Mouse (Mus musculus) brain, adult 2 months (tissue): ENCODE results near the gene Pxt1.

Source experiments
- DNase-seq: peaks from one replicate; pipeline ENCODE4 v3.0.0; 2011; ENCODE audit warnings: low read depth, low spot score

The Pxt1 gene

DNA sequence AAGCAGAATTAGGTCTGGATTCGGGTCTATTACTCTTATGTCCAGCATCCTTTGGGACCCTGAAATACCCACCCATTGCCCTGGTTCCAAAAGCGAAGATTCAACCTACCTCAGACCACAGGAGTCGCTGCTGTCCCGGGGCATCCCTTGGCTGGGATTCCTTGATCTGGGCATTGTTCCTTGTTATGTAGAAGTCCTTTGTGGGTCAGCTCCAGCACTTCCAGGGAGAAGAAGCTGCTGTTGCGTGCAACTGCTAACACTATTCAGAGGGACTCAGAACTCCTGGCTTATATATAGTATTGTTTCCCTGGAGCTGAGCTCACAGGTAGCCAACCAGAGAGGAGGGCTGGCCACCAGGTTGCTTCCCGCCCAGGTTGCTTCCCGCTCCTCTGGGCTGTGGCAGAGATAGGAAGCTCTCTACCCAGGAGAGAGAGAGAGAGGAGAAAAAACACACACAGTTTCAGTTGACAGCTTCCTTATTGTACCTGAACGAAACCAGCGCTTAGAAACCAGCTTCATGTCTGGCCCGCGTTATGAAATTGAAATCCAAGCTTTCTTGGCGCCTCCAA, 28.5 kb downstream of the Pxt1 start, which contains the start of gene 4930539E08Rik:
TSS of gene 4930539E08Rik (minus strand) at position 265 of the 569 bp plus-strand sequence.
- no peak for DNase-seq

DNA sequence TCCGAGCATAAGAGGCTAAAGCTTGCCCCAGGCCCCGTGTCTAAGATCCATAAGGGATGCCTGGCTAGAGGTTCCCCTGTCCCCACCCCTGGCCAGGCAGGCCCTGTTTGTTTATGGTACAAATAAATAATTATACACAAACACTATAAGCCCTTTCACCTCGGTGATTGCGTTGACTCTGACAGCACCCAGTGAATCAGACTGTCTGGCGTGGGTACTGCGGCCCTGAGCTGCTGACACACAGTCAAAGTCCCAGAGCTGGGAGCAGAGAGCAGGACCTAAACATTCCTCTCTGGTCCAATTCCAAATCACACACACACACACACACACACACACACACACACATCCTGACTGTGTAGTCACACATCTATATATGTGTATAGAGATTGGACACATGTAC, 29.7 kb downstream of the Pxt1 start:
- no peak for DNase-seq

DNA sequence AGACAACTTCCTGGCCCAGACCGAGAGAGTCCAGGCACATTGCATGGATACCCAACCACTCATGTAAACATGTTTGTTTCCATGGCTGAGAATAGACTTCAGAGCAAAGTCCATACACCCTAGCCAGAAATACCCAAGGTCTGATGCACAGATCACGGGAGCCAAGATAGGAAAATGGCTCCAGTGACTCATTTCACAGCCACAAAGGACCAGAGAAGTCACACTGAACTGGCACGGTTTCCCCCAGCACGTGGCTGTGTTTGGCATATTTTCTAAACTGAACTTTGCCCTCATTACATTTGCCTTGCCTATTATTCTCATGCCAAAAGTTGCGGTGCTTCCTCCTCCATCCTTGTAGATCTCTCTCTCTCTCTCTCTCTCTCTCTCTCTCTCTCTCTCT, 30.4 kb downstream of the Pxt1 start:
- no peak for DNase-seq

DNA sequence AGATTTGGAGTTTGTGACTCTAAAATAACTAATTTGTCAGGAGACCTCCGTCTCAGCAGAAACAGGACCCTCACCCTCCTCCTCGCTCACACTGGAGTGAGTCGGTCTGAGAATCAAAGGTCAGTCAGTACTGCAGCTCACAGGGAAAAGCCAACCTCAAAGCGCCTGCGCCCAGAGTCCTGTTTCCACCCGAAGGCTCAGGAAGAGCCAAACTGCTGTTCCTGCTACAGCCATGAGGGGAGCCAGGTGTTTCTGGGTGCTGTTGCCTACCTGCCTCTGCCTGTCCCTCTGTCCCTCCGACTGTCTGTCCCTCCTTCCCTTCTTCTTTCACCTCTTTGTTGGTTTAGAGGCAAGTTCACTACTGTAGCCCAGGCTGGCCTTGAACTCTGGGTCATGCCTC, 33.5 kb downstream of the Pxt1 start:
- no peak for DNase-seq

DNA sequence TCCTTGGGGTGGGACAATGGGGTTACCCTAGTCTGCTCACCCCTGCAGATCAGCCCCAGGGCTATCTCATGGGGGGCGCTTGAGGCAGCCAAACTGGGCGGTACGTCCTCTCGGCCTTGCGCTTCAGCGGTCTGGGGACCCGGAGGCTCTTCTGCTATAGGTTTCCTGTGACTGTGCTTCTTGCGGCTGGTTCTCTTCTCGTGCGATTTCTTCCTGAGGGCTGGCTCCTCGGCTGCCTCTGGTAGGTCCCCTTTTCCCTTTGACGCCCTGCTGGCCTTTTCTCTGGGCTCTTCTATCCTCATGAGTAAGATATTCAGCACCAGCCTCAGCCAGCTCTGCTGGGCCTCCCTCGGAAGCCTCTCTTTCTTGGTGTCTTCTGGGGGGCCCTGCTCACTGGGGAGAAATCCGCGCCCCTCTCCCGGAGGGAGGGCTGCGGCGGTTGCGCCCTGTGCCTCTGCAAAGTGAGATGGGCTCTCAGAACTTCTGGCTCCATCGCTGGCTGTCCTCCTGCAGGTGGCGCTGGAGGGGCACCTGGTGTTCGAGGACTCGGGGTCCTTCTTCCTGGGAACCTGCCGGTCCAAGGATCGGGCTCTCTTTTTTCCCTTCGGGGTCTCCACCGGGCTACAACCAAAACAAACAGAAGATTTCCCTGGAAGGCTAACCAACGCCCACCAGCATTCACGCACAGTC, 34.2 kb downstream of the Pxt1 start:
- peak; percentile 31 for DNase-seq

DNA sequence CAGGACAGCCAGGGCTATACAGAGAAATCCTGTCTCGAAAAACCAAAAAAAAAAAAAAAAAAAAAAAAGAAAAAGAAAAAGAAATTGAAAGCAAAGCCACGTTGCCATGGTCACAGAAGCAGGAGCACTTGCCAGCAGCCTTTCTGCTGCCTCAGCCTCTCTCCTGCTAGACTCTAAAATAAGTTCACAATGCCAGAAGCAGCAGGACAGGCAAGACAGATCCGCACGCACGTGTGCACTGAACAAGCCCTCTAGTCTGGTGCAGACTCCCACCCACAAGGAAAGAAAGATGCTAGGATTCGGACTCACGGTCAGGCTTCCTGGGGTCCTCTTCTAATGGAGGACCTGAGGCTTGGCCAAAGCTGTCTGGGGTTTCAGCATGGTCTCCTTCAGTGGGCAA, 35.7 kb downstream of the Pxt1 start:
- peak; percentile 90 for DNase-seq

DNA sequence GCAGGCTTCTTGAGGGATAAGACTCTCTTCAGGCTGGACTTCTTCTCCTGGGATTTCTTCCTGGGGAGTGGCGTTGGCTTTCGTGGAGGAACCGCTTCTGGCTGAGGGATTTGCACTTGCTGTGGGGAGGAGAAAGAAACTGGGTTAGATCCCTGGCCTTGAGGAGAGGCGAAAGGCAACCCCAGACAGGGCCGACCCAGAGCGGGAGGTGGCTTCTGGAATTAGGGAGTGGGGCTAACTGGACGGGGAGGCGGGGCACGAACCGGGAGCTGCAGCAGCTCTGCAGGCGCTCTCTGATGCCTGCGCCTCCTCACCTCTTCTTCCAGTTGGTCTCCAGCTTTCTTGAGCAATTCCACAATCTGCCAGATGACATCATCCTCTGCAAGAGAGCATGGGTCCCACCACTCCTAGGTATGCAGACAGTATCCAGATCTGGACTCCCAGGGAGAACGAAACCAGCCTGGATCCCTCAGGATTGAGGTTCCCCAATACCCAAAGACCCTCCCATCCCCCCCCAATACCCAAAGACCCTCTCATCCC, 38.2 kb downstream of the Pxt1 start:
- peak; percentile 74 for DNase-seq

DNA sequence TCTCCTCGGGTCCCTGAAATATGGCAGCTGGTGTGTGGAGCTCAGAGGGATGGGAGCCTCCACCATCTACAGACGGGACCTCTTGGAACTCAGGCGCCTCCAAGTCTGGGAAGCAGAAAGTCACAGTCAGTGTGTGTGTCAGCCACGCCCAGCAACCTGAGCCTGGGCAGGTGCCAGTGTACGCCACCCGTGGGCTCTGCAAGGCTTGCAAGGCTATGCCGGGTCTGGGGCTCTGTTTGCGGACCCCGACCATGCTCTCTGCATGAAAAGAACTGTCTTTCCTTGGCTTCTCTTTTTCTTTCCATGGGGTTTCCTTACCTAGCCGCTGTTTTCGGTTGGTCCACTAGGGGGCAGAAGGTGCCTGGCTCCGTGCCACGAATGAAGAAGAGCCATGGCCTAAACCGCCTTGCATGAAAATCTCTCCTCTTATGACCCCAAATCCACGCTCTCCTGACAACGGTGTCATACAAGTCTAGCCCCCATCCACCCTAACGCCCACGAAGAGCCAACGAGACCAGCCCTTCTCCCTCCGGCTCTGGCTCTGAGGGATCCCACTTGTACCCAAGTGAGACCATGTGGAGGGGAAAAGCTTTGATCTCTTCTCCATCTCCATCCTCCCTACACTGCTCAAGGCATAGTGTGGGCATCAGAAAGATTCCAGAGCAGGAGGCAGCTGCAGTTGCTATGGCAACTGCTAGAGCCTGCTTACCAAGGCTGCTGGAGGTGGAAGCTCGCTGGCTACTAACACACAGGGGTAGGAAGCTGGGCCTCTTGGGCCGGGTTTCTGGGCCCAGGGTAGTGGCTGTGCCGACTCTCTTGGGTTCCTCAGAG, 38.9 kb downstream of the Pxt1 start:
- DNase-seq: peak; percentile 91

DNA sequence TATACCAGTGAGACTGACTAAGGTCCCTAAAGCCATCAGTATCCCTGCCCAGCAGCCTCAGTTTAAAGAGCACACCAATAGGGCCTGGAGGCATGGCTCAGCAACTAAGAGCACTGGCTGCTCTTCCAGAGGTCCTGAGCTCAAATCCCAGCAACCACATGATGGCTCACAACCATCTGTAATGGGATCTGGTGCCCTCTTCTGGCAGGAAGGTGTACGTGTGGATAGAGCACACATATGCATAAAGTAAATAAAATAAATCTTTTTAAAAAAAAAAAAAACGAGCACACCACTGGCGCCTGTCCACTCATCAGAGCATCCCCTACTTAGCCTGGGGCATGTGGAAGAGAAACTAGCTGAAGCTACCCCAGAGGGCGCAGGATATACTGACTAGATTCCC, 42.1 kb downstream of the Pxt1 start:
- no peak for DNase-seq

DNA sequence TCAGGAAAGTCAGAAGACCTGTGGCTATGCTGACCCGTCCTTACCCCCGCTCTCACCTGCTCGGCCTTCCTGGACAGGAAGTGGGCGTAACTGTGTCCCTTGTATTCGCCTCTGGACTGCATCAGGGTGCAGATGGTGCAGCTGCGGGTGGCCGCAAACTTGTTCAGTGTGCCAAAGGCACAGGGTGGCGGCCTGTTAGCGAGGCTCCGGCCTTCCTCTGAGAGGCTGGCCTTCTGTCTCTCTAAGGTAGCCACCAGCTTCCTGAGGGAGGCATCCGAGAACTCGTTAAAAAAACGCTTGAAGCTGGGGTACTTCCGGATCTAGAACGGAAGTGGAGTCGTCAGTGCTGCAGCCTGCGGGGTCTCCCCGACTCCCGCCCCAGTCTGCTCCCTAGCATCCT, 44.2 kb downstream of the Pxt1 start:
- peak; percentile 71 for DNase-seq

DNA sequence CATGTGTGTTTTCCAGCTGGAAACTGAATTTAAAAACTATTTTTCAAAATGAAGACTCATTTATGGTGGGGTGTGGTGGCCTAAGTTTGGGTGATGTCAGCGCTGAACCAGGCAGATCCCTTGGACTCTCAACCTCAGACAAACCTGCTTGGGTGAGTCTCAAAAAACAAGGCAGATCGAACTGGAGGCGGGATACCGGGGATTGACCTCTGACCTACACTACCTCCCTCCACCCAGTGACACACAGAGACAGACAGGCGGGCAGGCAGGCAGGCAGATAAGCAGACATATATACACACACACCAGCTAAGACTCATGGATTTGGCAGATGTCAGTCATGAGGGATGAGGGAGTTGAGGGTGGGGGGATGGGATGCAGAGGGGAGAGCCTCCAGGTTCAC, 45.4 kb downstream of the Pxt1 start:
- no peak for DNase-seq

DNA sequence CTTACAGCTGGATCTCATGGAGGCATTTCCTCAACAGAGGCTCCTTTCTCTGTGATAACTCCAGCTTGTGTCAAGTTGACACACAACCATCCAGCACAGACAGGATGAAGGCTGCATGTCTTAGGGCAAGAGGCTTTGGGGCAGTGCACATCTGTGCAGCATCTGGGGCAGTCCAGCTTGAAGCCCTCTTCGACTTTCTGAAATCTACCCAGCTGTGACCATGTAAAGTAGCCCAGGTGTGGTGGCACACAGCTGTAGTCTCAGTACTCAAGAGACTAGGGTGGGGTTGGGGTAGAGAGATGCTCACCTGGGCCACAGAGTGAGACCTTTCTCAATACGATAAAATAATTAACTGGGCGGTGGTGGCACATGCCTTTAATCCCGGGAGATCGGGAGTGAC, 45.8 kb downstream of the Pxt1 start:
- no peak for DNase-seq

DNA sequence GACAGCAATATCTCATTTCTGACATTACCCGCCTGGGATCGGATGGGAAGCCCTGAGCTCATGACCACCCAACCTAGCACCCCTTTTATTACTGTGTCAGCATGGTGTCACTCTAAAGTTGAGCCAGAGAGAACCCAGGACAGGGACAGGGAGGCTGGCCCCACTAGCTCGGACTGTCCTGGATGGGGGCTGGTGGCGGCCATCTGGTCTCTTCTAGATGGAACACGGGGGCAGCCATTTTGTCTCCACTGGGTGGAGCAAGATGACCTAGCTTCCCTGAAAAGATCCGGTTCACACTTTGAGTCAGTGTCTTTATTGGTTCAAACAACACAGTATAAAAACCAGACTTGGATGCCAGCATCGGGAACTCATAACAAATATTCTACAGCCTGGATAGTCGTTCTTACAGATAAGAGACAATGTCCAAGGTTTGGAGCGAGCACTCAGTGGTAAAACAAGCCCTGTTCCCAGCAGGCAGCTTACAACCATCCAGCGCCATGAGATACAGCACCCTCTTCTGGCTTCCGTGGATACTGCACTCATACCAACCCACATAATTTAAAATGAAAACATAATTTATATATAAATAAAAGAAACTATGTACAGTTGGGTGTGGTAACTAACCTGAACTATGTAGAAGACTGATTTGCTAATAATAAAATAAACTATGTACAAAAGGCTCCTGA, 47.4 kb downstream of the Pxt1 start:
- DNase-seq: no peak

DNA sequence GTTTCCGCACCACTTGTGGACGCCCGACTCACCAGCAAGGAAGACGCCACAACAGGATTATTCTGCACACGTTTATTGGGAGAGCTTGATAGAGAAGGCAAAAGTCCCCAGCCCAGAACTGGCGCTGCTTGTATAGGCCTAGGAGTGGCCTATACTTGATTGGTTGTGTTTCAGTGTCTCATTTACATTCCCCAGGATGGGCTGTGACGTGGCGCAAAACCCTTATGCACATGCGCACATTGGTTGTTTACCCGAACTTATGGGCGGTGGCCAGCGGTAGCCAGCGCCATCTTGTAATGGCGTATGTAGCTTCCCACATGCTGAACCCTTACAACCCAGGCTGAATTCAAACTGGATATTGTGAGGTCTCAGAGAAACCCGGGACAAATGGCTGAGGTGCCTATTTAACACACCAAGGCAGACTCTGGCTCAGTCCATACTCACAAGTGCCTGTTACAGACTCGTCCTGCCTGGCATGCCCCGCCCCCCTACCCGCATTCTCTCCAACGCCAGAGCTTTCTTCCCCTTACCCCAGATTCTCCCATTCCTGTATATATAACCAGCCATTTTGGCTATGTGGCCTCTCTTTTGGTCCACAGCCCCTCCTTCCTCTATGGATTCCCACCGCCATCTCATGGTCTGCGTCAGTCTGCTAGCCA, 48.3 kb downstream of the Pxt1 start:
- DNase-seq: no peak

DNA sequence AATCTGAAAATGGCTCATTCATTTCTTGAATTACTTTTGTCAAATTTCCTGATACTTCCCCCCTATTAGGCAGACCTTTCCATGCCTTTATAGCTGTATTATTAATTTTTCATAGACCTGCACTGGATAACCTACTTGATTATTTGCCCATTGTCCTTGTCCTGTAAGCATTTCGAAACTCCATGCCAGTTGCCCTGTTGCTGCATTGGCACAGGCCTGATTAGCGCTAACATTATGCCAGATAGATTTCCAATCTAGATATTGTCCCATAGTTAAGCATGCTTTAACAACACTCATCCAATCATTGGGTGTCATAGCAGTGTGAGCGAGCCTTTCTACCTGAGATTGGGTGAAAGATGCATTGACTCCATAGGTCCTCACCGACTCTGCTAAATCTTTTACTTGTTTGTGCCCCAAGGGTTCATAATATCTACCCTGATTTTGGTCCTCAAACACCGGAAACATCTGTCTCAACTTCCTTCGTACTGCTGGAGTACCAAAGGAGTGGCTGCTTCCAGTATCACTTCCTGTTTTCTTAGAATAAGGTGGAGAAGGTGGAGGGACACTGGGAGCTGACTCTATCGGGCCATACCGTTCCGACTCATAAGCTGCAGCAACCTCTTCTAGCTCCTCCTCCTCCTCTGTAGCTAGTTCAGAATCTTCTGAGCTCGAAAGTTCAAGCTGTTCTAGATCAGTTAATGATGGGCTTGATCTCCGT, 49.4 kb downstream of the Pxt1 start:
- DNase-seq: no peak

DNA sequence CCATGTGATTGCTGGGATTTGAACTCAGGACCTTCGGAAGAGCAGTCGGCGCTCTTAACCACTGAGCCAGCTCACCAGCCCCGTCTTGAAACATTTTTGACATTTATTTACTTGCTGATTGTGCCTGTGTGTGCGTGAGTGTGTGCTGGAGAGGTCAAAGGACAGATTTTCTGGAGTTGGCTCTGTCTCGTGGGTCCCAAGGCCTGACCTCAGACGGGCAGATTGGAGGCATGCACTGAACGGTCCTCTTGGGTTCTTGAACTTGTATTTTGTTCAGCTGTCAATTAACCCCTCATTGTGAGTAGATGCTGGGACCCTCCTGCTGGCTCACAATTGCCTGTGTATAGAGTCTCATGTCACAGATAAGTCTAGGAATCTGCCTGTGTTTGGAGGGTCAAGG, 57.4 kb downstream of the Pxt1 start:
- no peak for DNase-seq

DNA sequence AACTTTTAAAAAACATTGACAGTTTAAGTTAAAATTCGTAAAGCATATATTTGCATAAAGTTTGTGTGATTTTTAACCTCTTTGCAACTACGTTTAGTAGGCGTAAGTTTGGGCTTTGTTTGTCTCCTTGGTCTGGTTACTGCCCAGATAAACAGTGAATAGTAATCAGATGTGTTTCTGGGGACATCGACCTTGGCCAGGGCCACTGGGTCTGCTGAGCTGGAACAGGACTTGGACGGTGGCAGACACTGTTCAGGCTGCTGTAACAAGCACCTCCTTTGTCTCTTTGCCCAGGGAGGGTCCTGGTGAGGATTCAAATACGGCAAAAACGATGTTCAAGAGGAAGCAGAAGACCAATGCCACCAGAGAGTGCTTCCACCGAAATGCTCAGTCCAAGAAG, 58.4 kb downstream of the Pxt1 start:
- no peak for DNase-seq
